Mouse (Mus musculus): ENCODE results near the gene Pigm.

- TF ChIP-seq CTCF (conservative IDR thresholded peaks at IDR 0.05; ENCODE audit: insufficient read depth, insufficient read length, low read depth, low read length) (no peak), POLR2A (IDR thresholded peaks at IDR 0.05; ENCODE audit: low read depth, low read length) (no peak)
Observed at GRCm38 (mm10) chr1:172418642-172419041, 42.3 kb downstream of the Pigm start.

All from kidney, adult 2 months (tissue).